Mouse (Mus musculus): ENCODE results near the gene Ldhal6b. TPM values are rescaled to one million over a fixed set of nuclear protein-coding genes. Genes with fewer than 3 reads are reported as not detected.

Ldhal6b gene
- total and polyA plus RNA-seq, 3 experiments, result 0.31 TPM; not detected in 2

GRCm38 (mm10) chr17:5412301-5412700, 6.3 kb downstream of the Ldhal6b start:
- H3K4me3 ChIP-seq (ENCODE audit: control insufficient read depth in 1 of 2, insufficient read depth in 1 of 2, low read depth in 2 of 2, low read length in 2 of 2), result no peak overlapping the region
- H3K27me3 ChIP-seq (ENCODE audit: control insufficient read depth in 1 of 2, insufficient read depth in 2 of 2, low read length in 2 of 2), result no peaks in the 10 kb centered on the region
- no peak overlapping the region for H3K27ac ChIP-seq (ENCODE audit: control insufficient read depth, low read depth, low read length)
- TF ChIP-seq ZMIZ1 (IDR thresholded peaks at IDR 0.05; ENCODE audit: low read depth, low read length) (0 out of 2 replicates have a peak, but pooled peaks have one; percentile 16), TBP (IDR thresholded peaks at IDR 0.05; ENCODE audit: low read depth, low read length) (0 out of 2 replicates have a peak, but pooled peaks have one; percentile 7), ZKSCAN1 (IDR thresholded peaks at IDR 0.05; ENCODE audit: low read depth, low read length) (no peak), POLR2A (IDR thresholded peaks at IDR 0.05; ENCODE audit: control insufficient read depth in 1 of 2, insufficient read depth in 1 of 2, low read depth in 1 of 2, low read length in 2 of 2, poor library complexity in 1 of 2) (peak in 1 of 2 experiments; percentile 52; a peak in 2 of 4 replicates), POLR2AphosphoS2 (IDR thresholded peaks at IDR 0.05; ENCODE audit: low read length) (no peak), MAZ (IDR thresholded peaks at IDR 0.05; ENCODE audit: low read depth, low read length) (no peak), CTCF (IDR thresholded peaks at IDR 0.05 in 2 of 3, conservative IDR thresholded peaks at IDR 0.05 in 1 of 3; ENCODE audit: control insufficient read depth in 1 of 3, insufficient read depth in 1 of 3, low read depth in 2 of 3, low read length in 3 of 3, poor library complexity in 1 of 3, severe bottlenecking in 1 of 3) (no peak), POLR2AphosphoS5 (IDR thresholded peaks at IDR 0.05; ENCODE audit: borderline replicate concordance, low read depth, low read length) (peak; percentile 92)
- peaks cover 9% of the 10 kb centered on the region for H3K79me2 ChIP-seq (ENCODE audit: control insufficient read depth, insufficient read depth, low read length, poor library complexity)
- no peak overlapping the region for H3K9ac ChIP-seq (ENCODE audit: control insufficient read depth, low read depth, low read length, poor library complexity, severe bottlenecking)
- DNase-seq (ENCODE audit: low read depth, low spot score), result peak; percentile 56
- H3K4me1 ChIP-seq (ENCODE audit: control insufficient read depth in 1 of 2, insufficient read depth in 2 of 2, low read length in 2 of 2), result peaks cover 0 to 18% of the 10 kb centered on the region in 2 experiments; a peak in 3 of 4 replicates
- peaks cover 3 to 22% of the 10 kb centered on the region in 2 experiments; a peak in 3 of 4 replicates for H3K36me3 ChIP-seq (ENCODE audit: control insufficient read depth in 1 of 2, insufficient read depth in 2 of 2, low read length in 2 of 2)
- H3K9me3 ChIP-seq (replicated peaks; ENCODE audit: insufficient read depth, low read length), result no peaks in the 10 kb centered on the region

GRCm38 (mm10) chr17:5411205-5411604, 7.4 kb downstream of the Ldhal6b start:
- Histone ChIP-seq H3K79me2 (ENCODE audit: control insufficient read depth, insufficient read depth, low read length, poor library complexity) (peaks cover 12% of the 10 kb centered on the region), H3K27ac (ENCODE audit: control insufficient read depth, low read depth, low read length) (no peak overlapping the region), H3K36me3 (ENCODE audit: control insufficient read depth in 1 of 2, insufficient read depth in 2 of 2, low read length in 2 of 2) (peaks cover 3 to 27% of the 10 kb centered on the region in 2 experiments; a peak in 3 of 4 replicates), H3K4me1 (ENCODE audit: control insufficient read depth in 1 of 2, insufficient read depth in 2 of 2, low read length in 2 of 2) (peaks cover 2 to 25% of the 10 kb centered on the region in 2 experiments; a peak in 3 of 4 replicates), H3K4me3 (ENCODE audit: control insufficient read depth in 1 of 2, insufficient read depth in 1 of 2, low read depth in 2 of 2, low read length in 2 of 2) (no peak overlapping the region), H3K9ac (ENCODE audit: control insufficient read depth, low read depth, low read length, poor library complexity, severe bottlenecking) (no peak overlapping the region), H3K27me3 (ENCODE audit: control insufficient read depth in 1 of 2, insufficient read depth in 2 of 2, low read length in 2 of 2) (no peaks in the 10 kb centered on the region), H3K9me3 (replicated peaks; ENCODE audit: insufficient read depth, low read length) (no peaks in the 10 kb centered on the region)
- DNase-seq (ENCODE audit: low read depth, low spot score), result no peak
- no peak for TF ChIP-seq RAD21 (IDR thresholded peaks at IDR 0.05; ENCODE audit: low read depth, low read length)
- TF ChIP-seq POLR2A (IDR thresholded peaks at IDR 0.05; ENCODE audit: control insufficient read depth in 1 of 2, insufficient read depth in 1 of 2, low read depth in 1 of 2, low read length in 2 of 2, poor library complexity in 1 of 2), result no peak; a peak in 2 of 4 replicates
- no peak for TF ChIP-seq CHD2 (IDR thresholded peaks at IDR 0.05; ENCODE audit: low read length)
- no peak for TF ChIP-seq BHLHE40 (IDR thresholded peaks at IDR 0.05; ENCODE audit: borderline replicate concordance, low read depth, low read length)
- TF ChIP-seq POLR2AphosphoS5 (IDR thresholded peaks at IDR 0.05; ENCODE audit: borderline replicate concordance, low read depth, low read length), result 0 out of 2 replicates have a peak, but pooled peaks have one; percentile 66
- TF ChIP-seq MAZ (IDR thresholded peaks at IDR 0.05; ENCODE audit: low read depth, low read length), result 0 out of 2 replicates have a peak, but pooled peaks have one; percentile 32
- TF ChIP-seq POLR2AphosphoS2 (IDR thresholded peaks at IDR 0.05; ENCODE audit: low read length), result peak; percentile 2; the same call in 1 of the 2 replicates

- peak overlapping the region; percentile 66 for H3K27ac ChIP-seq (ENCODE audit: control insufficient read depth, low read depth, low read length)
- TF ChIP-seq POLR2AphosphoS2 (IDR thresholded peaks at IDR 0.05; ENCODE audit: low read length) (peak; percentile 36), MYC (IDR thresholded peaks at IDR 0.05; ENCODE audit: low read depth, low read length) (0 out of 2 replicates have a peak, but pooled peaks have one; percentile 41), POLR2A (IDR thresholded peaks at IDR 0.05; ENCODE audit: control insufficient read depth in 1 of 2, insufficient read depth in 1 of 2, low read depth in 1 of 2, low read length in 2 of 2, poor library complexity in 1 of 2) (peak in 1 of 2 experiments; percentile 66; a peak in 2 of 4 replicates), CTCF (IDR thresholded peaks at IDR 0.05 in 2 of 3, conservative IDR thresholded peaks at IDR 0.05 in 1 of 3; ENCODE audit: control insufficient read depth in 1 of 3, insufficient read depth in 1 of 3, low read depth in 2 of 3, low read length in 3 of 3, poor library complexity in 1 of 3, severe bottlenecking in 1 of 3) (no peak), E2F4 (IDR thresholded peaks at IDR 0.05; ENCODE audit: borderline replicate concordance, low read depth, low read length) (no peak), NRF1 (IDR thresholded peaks at IDR 0.05; ENCODE audit: insufficient read depth, low read depth, low read length, poor library complexity, severe bottlenecking) (no peak), MAFK (IDR thresholded peaks at IDR 0.05; ENCODE audit: borderline replicate concordance, low read depth, low read length) (no peak), MXI1 (IDR thresholded peaks at IDR 0.05; ENCODE audit: low read depth, low read length) (peak; percentile 56; the same call in 1 of the 2 replicates), ZC3H11A (IDR thresholded peaks at IDR 0.05; ENCODE audit: low read depth, low read length) (no peak), EP300 (IDR thresholded peaks at IDR 0.05; ENCODE audit: low read depth in 1 of 2, low read length in 2 of 2) (peak in 1 of 2 experiments; percentile 44; a peak in 1 of 4 replicates), ETS1 (IDR thresholded peaks at IDR 0.05; ENCODE audit: low read depth, low read length) (peak; percentile 67), SMC3 (IDR thresholded peaks at IDR 0.05; ENCODE audit: low read depth, low read length) (0 out of 2 replicates have a peak, but pooled peaks have one; percentile 11), GATA1 (IDR thresholded peaks at IDR 0.05; ENCODE audit: low read depth, low read length) (peak; percentile 71), MAX (IDR thresholded peaks at IDR 0.05; ENCODE audit: low read length) (peak; percentile 41; the same call in 1 of the 2 replicates)
- no peak overlapping the region for H3K9ac ChIP-seq (ENCODE audit: control insufficient read depth, low read depth, low read length, poor library complexity, severe bottlenecking)
- H3K36me3 ChIP-seq (ENCODE audit: control insufficient read depth in 1 of 2, insufficient read depth in 2 of 2, low read length in 2 of 2), result peaks cover 3 to 32% of the 10 kb centered on the region in 2 experiments; a peak in 3 of 4 replicates
- H3K9me3 ChIP-seq (replicated peaks; ENCODE audit: insufficient read depth, low read length), result no peaks in the 10 kb centered on the region
- H3K27me3 ChIP-seq (ENCODE audit: control insufficient read depth in 1 of 2, insufficient read depth in 2 of 2, low read length in 2 of 2), result no peaks in the 10 kb centered on the region
- peak; percentile 77 for DNase-seq (ENCODE audit: low read depth, low spot score)
- no peak overlapping the region; a peak in 1 of 4 replicates for H3K4me3 ChIP-seq (ENCODE audit: control insufficient read depth in 1 of 2, insufficient read depth in 1 of 2, low read depth in 2 of 2, low read length in 2 of 2)
- H3K4me1 ChIP-seq (ENCODE audit: control insufficient read depth in 1 of 2, insufficient read depth in 2 of 2, low read length in 2 of 2), result peaks cover 4 to 30% of the 10 kb centered on the region in 2 experiments; a peak in 3 of 4 replicates
- peaks cover 19% of the 10 kb centered on the region for H3K79me2 ChIP-seq (ENCODE audit: control insufficient read depth, insufficient read depth, low read length, poor library complexity)
Measured at GRCm38 (mm10) chr17:5410336-5410735, 8.2 kb downstream of the Ldhal6b start.

Data from MEL (cell line).